Mouse (Mus musculus): ENCODE results near the gene Pnkd.

The Pnkd gene

DNA sequence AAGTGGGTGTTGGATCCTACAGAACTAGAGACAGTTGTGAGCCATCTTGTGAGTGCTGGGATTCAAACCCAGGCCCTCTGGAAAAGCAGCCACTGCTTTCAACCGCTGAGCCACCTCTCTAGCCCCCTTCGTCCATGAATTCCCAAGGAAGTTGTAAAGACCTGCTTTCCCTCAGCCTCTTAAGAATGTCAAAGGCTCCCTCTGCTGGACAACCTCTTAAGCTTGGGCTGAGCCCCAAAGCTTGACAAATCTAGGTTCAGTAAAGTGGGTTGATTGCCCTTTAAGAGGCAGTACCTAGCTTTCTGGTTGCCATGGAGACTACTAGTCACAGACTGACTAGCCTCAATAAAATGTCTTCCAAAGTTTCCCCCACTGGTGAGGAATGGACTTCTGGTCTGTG is 77.1 kb downstream of the Pnkd start, which contains the start of gene Catip:
Gene Catip (plus strand): TSS at position 297 of the 400 bp plus-strand sequence.
- DNase-seq (ENCODE audit: low read depth) = peak; percentile 59

DNA sequence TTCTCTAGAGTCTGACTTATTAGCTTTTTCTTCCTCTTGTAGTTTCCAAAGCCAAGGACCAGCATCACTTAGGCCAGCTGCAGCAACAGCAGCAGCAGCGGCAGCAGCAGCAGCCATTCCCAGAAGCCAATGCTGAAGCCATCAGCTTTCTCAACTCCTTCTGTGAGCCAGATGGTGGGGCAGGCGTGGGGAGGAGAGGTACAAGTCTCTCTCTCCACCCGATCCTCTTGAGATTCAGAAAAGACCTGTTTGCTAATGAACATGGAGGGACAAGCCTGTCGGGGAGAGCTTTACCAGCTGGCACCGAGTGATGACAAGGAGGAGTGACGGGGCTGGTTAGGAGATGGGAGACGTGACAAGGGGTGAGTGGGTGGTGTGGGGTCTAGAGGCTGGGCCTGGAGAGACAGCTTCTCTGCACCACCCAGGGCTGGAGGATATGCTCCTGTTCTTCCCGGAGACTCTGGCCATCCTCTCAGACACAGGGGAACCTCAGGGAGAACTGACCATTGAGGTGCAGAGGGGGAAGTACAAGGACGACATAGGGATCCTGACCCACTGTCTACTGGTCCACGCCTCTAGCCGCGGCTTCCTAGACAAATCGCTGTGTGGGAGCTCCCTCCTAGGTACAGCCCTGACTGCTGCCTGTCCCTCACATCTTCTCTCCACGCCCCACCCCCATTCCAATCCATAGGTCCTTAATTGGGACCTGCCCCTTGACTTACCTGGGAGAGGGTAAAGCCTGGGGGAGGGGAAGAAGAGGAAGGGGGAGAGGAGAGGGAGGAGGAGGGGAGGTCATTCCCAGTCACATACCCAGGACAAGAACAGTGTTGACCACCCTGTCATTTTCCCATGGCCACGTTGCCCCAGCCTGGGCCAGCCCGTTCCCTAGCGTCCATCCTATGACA is 77.8 kb downstream of the Pnkd start:
- DNase-seq (ENCODE audit: low read depth) = no peak

DNA sequence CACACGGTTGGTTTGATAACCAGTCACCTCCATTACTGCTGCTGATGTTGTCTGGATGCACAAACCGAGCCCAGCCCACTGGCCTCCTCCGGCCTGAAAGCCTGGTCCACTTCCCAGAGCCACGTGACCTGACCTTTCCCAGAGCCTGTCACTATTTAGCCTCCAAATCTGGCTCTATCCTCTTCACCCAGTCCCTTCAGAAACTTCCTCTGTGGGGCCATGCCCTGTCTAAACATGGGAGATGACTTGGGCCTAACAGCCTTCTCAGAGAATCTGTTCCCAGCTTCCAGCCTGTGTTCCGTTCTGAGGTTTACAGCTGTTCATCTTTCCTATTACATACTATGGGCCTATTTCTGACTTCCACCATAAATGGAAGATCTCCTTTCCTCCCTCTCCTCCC is 78.7 kb downstream of the Pnkd start:
- no peak for DNase-seq (ENCODE audit: low read depth)

DNA sequence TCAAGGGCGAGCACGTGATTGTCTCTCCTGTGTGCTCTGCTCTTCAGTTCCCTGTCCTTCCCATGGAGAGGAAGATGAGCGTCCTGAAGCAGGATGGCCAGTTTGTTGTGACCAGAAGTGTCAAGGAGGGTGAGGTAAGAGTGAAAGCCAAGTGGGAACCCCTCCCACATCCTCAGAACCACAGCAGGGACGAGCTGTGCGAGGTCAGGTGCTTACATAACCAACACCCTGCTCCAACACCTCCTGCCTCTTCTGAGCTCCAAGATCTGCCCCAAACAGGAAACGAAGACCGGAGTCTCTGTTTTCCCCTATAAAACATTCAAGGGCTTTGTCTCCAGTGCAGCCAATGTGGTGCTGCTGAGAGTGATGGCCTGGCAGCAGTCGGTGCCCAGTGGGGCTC is 79.5 kb downstream of the Pnkd start:
- no peak for DNase-seq (ENCODE audit: low read depth)

DNA sequence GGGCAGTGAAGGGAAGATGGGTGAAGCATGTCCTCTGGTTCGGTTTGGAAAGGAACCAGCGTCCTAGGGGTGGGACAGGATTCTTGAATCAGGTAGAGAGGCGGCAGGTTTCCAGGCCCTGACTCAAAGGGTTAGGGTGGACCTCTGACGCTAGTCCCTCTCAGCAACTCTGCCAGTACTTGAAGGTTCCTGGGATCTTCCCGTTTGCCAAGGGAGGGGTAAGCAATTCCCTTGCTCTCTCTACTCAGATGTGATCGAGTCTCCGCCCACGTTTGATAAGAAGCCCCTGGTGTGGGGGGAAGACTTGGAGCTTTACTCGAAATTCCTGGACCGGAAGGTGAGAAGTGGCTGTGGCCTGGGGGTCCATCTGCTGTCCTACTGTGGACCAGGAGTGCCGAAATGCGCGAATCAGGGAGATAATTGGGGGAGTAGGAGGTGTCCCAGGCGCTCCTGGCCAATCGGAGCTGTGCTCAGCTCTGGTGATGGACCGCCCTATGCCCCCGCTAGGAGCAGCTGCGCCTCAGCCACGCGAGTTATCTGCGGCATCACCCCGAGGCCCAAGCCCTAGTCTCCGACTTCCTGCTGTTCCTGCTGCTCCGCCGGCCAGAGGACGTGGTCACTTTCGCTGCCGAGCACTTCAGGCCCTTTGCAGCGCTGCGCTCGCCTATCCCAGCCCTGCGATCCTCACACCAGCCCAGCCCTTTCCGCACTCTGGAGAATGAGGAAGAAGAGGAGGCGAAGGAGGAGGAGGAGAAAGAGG is 83.3 kb downstream of the Pnkd start:
- DNase-seq (ENCODE audit: low read depth) = peak; percentile 40

DNA sequence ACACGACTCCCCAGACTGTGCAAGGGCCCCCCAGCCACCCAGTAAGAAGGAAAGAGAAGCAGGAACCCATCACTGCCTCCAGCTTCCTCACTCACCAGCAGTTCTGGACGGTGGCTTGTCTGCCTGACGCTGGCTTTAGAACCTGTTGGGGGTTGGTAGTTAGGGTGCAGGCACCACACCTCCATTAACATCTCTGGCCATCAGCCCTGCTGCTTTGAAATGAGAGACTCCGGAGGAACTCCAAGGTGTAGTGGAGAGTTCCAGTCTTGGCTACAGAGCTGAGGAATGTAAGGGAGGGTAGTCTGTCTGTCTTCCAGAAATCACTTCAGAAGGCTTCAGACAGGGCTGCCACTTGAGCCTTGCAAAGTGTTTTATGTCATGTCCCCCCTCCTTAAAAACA is 85.3 kb downstream of the Pnkd start:
- no peak for DNase-seq (ENCODE audit: low read depth)

DNA sequence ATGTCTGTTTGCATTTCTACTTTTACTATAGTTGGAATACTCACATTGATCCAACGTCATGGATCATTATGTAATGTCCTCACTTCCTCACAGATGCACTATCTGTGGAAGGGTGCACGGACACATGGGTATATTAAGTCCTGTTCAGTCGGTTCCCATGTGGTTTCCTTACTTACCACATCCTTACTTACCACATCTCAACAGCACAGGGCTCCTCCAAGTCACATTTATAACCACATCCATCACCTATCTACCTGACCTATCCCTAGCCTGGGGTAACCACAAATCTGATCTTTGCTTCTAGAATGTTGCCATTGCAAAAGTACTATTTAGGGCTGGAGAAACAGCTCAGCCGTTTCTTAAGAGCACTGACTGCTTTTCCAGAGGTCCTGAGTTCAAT is 88.6 kb downstream of the Pnkd start:
- DNase-seq (ENCODE audit: low read depth) = no peak

DNA sequence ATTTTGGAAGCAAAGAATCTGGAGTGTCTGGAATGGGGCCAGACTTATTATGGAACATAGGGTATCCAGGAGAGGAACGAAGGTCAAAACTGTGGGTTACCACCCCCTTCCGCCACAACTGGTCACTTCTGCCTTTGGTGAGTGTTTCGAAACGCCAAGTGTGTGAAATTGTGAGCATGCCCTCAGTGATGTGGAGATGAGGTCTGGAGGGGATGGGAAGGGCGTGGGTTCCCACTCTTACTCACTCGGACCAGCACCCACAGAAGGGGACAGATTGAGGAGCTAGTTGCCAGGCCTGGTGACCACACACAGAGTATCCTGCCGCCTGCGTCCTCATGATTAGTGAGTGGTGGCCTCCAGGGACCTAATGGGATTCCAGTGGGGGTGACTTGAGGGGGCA is 90.2 kb downstream of the Pnkd start, which contains the start of gene Slc11a1:
Gene Slc11a1 (plus strand): TSS at position 216 of the 400 bp plus-strand sequence.
- DNase-seq (ENCODE audit: low read depth) = no peak

DNA sequence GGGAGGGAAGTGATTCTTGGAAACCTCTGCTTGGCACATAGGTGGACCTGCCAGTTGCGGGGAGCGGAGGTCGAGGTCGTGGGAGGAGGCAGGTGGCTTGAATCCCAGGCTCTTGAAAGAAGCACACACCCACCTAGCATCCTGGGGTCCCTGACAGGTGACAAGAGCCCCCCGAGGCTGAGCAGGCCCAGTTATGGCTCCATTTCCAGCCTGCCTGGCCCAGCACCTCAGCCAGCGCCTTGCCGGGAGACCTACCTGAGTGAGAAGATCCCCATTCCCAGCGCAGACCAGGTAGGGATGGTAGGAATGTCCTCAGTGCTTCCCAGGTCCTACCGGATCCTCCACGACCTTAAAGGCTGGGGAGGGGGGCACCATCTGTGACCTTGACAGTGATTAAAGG is 90.8 kb downstream of the Pnkd start:
- DNase-seq (ENCODE audit: low read depth) = no peak

DNA sequence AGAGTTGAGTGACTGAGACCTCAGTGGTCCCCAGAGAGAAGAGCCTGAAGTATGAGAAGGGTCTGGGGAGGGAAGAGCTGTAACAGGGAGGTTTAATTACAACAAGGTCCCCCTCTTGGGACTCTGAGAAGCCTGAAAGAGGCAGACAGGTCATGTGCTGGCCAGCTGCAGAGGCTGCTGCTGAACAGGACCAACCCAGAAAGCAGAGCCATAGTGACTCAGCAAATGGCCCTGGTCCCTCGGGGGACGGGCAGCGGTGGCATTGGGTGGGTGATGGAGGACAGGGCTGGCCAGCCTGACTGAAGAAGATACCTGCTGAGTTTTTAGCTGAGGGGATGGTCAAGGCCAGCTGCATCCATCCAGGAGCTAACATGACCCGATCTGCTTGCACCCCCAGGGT is 91.7 kb downstream of the Pnkd start:
- no peak for DNase-seq (ENCODE audit: low read depth)

DNA sequence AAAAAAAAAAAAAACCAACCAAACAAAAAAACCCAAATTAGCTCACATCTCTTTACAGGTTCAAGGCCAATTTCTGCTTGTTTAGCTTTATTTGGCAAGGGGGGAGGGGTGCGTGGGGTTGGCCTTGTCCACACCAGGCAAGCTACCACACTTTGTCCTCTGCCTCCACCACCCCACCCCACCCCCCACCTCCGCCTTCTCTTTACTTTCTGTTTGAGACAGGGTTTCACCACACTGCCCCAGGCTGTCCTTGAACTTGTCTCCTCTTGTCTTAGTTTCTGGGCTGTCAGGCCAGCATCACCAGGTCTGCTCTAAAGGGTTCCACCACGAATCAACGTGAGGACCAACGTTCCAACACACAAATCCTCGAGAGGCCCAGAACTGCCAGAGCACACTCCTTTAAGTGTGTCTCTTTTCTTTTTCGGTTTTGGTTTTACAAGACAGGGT is 94.4 kb downstream of the Pnkd start:
- DNase-seq (ENCODE audit: low read depth) = no peak

DNA sequence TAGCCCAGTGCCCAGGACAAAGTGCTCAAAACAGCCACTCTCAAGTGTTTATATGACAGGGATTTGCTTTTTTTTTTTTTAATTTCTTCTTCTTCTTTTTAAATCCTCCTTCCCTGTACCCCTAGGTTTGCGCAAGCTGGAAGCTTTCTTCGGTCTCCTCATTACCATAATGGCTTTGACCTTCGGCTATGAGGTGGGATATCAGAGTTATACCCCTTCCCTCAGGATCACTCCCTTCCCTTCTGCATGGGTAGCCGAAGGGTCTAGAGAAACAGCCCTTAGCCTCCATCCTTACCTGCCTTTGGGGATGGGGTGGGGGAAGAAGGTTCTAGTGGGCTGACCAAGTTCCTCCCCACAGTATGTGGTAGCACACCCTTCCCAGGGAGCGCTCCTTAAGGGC is 95.8 kb downstream of the Pnkd start:
- DNase-seq (ENCODE audit: low read depth) = no peak

DNA sequence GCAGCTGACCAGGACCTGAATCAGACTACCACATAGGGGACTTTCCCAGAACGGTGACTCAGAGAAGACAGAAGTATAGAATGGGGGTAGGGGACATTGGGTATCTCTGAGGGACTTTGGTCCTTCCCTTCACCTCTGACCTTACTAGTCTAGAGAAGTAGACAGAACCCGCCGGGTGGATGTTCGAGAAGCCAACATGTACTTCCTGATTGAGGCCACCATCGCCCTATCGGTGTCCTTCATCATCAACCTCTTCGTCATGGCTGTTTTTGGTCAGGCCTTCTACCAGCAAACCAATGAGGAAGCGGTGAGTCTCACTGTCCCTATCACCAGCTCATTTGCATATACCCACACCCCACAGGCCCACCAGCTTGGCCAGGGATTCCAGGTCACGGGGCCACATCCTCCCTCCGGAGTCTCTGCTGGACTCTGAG is 96.9 kb downstream of the Pnkd start:
- no peak for DNase-seq (ENCODE audit: low read depth)

DNA sequence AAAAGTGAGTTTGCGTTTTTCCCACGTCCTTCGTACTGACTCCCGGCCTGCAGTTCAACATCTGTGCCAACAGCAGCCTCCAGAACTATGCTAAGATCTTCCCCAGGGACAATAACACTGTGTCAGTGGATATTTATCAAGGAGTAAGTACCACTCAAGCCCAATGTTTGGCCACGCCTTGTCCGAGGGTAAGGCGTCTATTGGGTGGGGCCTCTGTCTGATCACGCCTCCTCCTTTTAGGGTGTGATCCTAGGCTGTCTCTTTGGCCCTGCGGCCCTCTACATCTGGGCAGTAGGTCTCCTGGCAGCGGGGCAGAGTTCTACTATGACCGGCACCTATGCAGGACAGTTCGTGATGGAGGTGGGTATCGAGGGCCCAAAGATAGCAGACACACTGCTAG is 98.7 kb downstream of the Pnkd start:
- no peak for DNase-seq (ENCODE audit: low read depth)

DNA sequence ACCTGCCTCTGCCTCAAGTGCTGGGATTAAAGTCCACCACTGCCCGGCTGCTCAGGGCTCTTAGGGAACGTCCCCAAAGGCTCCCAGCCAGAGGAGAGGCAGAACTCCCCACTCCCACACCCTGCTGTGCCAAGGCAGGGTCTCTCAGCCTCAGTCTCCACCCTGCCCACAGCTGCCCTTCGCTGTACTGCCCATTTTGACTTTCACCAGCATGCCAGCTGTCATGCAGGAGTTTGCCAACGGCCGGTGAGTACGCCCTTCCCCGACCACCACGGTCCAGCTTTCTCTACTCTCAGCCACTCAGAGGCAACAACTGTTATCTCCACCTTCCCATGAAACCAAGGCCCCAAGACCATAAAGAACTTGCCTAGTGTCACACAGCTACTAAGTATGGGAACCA is 99.8 kb downstream of the Pnkd start:
- DNase-seq (ENCODE audit: low read depth) = no peak

DNA sequence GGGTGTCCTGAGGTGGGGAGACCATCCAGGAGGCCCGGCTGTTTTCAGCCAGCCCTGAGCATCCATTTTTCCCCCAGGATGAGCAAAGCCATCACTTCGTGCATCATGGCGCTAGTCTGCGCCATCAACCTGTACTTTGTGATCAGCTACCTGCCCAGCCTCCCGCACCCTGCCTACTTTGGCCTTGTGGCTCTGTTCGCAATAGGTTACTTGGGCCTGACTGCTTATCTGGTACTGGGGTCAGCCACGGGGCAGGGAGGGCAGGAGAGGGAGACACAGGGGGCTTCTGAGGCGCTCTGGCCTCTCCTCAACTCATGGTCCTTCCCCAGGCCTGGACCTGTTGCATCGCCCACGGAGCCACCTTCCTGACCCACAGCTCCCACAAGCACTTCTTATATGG is 100.3 kb downstream of the Pnkd start:
- DNase-seq (ENCODE audit: low read depth) = no peak

DNA sequence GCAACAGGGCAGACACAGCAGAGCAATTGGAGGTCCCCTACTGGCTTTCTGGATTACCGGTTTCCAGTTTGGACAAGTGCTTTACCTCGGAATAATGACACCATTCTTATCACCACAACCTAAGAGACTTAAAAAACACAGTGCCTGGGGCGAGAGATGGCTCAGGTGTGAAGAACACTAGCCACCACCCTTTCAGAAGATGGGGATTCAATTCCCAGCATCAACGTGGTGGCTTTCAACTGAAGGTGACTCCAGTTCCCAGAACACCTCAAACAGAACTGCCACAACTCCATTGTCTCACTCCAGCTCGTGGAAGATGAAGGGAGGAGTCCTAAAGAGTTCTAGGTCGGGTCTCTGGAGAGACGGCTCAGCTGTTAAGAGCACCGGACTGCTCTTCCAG is 100.8 kb downstream of the Pnkd start:
- no peak for DNase-seq (ENCODE audit: low read depth)

DNA sequence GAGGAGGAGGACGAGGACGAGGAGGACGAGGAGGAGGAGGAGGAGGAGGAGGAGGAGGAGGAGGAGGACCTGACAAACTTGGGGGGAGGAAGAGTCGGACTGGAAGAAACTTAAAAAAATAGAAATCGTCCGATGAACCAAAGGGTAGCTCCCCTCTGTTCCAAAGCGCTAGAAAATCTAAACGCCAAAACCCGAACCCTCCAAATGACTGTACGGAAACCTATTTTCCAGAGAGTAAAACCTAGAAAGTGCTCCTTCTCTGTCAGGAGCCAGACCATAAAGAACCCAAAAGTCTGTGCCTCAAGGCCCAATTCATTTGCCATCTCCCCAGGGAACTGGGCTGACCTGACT is 101.6 kb downstream of the Pnkd start:
- no peak for DNase-seq (ENCODE audit: low read depth)

DNA sequence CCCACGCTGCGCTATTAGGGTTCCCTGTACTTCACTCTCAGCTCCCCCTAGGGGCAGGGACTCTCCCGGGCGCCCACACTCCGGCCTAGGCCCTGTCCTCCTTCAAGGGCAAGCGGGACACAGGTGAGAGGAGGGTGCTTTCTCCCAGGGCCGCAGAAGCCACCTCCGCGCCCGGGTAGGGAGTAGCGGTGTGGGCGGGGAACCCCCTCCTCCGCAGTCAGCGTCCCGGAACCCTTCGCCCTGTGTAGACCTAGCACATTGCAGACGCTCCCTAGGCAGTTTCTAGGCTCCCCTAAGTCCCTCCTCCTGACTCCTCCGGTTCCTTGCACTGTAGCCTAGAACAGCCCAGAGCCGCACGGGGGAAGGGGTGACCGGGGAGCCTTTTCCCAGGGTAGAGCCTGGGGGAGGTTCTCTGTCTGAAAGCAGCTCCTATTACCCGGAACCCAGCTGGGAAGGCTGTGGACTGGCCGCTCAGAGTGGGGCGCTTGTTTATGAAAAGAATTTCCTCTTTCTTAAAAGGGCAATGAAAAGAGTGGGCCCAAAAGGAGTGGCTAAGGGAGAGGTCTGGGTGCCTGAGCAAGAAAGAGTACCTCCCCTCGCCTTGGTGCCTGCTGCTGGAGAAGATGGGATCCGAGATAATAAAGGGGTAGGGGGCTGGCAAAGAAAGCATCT is 102.1 kb downstream of the Pnkd start:
- peak; percentile 91 for DNase-seq (ENCODE audit: low read depth)

DNA sequence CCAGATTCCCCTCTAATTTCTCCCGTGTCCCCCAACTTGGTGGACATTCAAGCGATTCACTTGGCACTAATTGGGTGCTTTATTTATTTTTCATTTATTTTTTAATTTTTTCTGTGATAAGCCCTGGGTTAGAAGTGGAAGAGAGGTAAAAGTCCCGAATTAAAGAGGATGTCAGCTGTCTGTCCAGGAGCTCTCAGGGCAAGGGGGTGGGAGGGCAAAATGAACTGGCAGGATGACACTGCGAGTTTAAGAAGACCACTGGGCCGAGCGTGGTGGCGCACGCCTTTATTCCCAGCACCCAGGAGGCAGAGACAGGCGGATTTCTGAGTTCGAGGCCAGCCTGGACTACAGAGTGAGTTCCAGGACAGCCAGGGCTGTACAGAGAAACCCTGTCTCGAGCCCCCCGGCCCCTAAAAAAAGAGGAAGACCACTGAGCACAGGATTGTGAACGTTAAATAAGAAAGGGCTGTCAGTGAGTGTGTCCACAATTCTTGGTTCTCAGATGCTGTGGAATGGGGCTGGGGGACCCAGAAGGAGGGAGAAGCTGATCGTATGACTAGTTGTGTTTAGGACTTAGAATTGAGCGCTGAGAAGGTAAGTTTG is 102.8 kb downstream of the Pnkd start:
- no peak for DNase-seq (ENCODE audit: low read depth)

DNA sequence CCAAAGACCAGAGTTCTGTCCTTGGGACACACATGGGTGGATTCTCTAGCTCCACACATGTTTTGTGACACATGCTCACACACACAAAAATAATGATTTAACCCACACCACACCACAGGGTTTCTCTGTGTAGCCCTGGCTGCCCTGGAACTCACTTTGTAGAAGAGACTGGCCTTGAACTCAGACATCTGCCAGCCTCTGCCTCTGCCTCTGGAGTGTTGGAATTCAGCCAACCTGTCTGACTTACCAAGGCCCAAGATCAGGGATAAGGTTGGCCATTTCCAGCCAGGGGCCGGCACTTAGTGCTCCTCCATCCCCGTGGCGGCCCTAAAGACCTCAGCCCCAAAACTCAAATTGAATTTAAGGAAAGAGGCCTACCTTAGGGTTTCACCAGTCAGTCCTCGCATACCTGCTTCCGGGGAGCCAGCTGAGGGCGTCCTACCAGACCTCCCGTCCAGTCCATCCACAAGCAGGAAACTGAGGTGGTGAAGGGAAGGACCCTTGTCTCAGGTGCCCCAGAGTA is 103.7 kb downstream of the Pnkd start:
- no peak for DNase-seq (ENCODE audit: low read depth)

DNA sequence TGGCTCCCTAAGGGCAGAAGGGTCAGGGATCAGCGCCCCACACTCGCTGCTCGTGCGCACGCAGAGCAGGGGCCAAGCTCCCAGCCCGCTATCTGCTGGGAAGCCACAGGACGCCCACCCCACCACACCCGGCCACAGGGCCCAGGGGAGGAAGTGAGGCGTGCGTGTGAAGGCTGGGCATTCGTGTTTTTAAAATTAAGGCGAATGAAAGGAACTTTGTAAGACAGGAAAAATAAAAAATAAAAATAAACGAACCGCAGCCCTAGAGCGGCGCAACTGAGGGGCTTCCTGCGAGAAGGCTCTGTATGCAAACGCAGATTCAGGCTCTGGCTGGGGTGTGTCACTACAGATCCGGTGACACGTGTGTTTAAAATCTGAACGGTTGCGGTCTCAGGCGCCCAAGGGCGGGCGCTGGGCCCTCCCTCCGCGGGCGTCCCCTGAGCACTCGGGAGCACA is 105.1 kb downstream of the Pnkd start:
- DNase-seq (ENCODE audit: low read depth) = no peak
